Mouse (Mus musculus): Measurements from ENCODE around the gene Tsx.
A peak's percentile ranks its signal among the peaks of the same experiment; 100 is the strongest.
"Not testable (repeated sequence)": the region's sequence is repeated elsewhere in the genome, so short reads cannot be mapped to it uniquely, and the experiment has no call there.

Tsx gene

DNA sequence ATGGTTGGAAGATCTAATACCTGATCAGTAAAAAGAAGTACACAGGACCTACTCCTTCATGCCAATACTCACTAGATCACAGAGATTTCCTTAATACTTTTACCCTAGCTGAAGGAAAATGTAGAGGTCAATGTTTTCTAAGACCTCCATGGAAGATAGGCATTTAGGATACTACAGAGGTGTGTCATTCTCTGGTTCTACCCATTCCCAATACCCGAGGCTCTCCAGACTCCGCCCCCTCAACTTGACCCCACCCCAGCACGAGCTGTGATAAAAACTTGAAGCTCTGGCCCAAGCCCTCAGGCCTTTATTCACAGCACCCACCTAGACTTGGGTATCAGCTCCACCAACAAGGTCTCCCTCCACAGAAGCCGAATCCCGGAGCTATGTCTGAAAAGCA, at the start of gene Tsx:
Tsx (plus strand) TSS at position 301 of the 400 bp plus-strand sequence.
- no peak for DNase-seq (ENCODE audit: low read depth, low spot score)

DNA sequence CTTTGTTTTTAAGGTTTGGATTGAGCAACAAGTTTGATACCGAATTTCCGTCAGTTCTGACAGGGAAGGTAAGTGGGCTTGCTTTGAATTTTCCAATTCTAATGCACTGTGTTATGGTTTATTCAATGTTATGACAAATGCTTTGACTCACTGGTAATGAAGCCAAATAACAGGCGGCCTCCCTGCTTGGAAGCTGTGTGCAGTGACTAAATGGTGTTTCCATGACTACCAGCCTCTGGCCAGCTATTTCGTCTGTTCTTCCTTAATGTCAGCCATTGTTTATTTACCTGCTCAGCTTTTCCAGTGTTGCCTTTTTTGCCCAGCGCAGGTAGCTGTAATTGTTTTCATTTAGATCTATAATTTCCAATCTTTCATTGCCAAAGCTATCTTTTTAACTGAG, 48.1 kb upstream of the Tsx start:
- peak; percentile 1 for DNase-seq (ENCODE audit: low read depth, low spot score)

DNA sequence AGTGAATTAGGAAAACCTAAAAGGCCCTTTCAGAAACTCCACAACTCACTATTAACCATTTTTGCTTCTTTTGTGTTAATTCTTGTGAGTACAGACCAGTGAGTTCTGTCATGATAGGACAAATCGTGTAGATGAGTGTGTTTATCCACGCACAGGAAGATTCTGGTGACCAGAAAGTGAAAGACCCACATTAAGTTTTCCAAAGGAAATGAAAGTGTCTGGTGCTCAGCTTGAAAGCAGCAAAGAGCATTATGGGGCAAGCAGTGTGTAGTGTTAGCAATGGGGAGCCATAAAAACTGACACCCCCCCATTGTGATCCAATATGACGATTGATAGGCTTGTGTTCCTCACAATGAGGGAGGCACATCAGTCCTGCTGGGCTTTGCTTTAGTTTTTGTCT, 45.6 kb upstream of the Tsx start:
- no peak for DNase-seq (ENCODE audit: low read depth, low spot score)

DNA sequence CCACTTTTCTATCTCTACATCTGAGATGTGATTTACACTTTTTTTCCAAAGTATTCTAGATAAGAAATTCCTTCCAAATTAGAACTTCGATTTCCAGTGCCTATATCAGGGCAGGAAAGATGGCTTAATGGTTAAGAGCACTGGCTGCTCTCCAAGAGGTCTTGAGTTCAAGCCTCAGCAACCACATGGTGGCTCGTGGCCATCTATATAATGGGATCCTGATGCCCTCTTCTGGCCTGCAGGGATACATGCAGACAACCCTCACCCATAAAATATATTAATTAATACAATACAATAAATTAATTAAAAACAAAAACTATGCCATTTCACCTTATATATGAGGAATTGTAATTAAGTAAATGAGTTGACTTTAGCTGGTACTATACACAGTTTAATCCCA, 43.0 kb upstream of the Tsx start:
- DNase-seq (ENCODE audit: low read depth, low spot score), result no peak

DNA sequence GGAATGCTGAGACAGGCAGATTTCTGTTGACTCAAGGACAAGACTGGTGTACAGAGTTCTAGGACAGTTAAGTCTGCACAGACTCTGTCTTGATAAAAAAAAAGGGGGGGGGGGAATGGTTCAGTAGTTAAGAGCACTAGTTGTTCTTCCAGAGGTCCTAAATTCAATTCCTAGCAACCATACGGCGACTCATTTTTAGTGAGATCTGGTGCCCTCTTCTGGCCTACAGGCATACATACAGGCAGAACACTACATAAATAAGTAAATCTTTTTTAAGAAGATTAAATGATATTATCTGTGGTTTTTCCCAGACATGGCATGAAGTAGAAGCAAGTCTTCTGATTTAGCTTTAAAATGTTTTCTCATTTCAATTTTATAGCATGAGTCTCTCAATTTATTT, 42.6 kb upstream of the Tsx start:
- DNase-seq (ENCODE audit: low read depth, low spot score), result no peak

DNA sequence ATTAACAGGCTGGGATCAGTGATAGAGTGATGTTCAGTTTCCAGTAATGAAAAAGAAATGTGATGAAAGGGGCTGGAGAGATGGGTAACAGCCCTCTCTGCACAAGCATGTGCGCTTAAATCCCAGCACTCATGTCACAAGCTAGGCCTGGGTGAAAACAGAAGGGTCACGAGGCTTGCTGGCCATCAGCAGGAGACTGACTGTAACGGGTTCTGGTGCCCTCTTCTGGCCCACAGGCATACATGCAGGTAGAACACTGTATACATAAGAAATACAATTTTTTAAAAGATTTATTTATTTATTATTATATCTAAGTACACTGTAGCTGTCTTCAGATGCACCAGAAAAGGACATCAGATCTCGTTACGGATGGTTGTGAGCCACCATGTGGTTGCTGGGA, 40.0 kb upstream of the Tsx start:
- DNase-seq (ENCODE audit: low read depth, low spot score), result peak; percentile 7

DNA sequence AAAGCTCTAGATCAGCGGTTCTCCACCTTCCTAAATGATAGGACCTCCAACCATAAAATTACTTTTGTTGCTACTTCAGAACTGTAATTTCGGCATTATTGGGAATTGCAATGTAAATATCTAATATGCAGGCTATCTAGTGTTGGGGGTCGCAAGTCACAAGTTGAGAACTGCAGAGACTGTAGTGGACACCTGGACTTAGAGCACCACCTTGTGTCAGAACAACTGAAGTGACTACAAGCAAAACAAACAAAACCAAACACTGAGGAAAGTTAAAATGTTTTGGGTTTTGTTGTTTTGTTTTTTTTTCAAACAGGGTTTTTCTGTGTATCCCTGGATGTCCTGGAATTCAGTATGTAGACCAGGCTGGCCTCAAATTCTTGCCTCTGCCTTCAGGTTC, 29.7 kb upstream of the Tsx start:
- DNase-seq (ENCODE audit: low read depth, low spot score), result no peak

DNA sequence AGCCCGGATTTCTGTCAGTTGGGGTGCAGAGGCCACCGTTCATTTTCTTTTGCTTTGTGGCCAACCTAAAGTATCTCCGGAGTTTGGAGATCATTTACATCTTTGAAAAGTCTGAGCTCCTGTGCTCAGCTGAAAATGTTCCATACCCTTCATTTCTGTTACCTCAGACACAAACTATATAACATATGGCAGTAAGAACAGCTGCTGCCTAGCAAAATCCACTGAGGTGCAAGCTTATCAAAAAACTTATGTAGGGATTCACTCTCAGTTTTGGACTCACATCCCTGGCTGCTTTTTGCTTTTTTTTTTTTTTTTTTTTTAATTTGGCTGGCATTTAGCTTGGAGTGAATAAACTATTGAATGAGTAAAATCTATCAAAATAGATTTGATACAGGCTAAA, 26.1 kb upstream of the Tsx start:
- DNase-seq (ENCODE audit: low read depth, low spot score), result no peak

DNA sequence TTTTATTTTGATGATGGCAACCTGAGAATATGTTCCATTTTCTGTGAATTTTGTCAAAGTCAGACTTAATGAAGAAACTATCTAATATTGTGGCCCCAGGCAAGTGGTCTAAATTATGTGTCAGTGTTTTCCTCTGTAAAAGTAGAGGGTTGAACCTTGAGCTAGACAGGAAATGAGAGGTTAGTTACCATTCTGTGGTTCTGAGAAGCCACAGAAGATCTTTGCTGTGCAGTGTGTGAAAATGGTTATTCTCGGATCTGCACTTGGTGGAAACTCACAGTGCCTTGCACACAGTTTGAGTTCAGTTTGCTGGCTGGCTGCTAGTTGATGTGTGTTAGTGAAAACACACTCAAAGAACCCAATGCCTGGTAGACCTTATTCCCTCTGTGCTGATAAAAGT, 20.4 kb upstream of the Tsx start:
- DNase-seq (ENCODE audit: low read depth, low spot score), result no peak

DNA sequence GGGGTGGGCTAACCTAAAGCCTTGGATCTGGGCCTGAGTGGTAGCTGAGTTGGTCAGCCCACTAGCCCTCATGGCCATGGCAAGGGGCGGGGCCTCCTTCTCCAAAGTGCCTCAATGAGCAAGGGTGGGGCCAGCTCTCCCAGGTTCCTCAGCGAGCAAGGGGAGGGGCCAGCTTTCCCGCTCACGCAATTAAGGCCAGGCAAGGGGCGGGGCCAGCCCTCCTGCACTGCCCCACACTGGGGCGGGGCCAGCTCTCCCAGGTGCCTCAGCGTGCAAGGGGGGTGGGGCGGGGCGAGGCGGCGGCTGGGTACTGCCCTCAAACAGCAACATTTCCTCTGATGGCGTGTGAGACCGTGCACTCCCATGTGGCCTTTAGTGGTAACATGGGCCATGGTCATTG, 9.2 kb upstream of the Tsx start:
- no peak for DNase-seq (ENCODE audit: low read depth, low spot score)

DNA sequence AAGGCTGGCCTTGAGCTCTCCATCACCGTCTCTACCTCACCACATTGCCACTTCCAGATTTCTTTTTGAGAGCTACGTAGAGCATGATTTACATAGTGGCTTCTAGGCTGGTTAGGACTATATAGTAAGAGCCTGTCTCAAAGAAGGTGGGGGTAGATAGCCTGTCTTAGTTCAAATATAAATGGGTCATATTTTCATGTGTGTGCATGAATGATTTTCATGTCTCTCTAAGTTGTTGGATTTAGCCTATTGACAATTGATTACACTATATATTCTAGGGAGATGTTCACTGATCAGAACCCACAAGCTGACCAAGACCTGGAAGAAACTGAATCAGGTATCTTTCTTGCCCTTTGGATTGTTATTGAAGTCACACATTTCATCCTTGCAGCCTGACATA, 7.4 kb downstream of the Tsx start, which contains the start of gene Gm26992:
Gm26992 (plus strand) TSS at position 301 of the 400 bp plus-strand sequence.
- no peak for DNase-seq (ENCODE audit: low read depth, low spot score)

DNA sequence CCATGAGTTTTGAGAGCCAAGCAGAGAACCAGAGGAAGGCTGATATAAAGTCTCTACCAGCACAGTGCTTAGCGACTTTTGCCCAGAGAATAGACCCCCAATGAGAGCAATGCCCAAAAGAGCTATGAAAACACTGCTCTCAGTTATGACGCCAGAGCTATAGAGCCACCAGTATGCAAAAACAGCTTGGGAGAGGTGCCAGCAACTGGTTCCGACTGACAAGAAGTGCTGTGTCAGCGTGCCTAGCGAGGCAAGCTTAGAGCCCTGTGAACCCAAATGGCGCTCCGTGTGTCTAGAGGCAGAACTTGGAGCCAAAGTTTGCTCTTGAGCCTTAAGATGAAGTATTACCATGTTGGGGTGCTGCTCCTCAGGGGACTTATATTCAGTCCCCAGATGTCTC, 13.4 kb downstream of the Tsx start:
- no peak for DNase-seq (ENCODE audit: low read depth, low spot score)

DNA sequence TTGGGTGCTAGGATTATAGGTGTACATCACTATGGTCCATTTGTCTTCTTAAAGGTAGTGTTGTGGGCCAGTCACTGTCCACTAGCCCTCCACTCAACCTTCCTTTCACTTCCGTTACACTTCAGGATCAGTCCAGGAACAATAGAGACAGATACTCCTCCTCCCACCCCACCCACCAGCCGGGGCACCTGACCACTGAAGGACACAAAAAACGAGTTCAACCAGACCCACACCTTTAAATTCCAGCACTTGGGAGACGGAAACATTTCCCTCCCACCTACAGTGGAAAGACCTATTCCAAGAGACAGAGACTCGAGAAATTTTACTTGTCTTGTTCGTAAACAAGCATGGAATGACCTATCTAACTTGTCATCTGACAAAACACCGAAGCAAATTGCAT, 18.0 kb downstream of the Tsx start:
- no peak for DNase-seq (ENCODE audit: low read depth, low spot score)

DNA sequence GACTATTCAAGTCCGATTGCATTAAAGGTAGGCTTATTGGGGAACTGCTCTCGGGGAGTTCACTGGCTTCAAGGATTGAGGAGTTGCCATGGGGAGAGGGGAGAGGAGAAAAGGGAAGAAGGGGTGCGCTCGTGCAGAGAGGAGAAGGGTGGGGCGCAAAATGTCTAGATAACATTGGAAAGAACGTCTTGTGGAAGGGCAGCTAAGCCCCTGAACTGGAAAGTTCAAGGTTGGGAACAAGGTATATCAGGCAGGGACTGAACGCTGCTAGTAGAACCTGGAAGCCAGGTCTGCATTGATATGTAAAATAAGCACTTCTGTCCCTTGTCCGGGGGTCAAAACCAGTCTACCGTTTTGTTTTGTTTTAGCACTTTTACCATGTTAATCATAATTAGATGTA, 23.8 kb downstream of the Tsx start:
- DNase-seq (ENCODE audit: low read depth, low spot score), result no peak

DNA sequence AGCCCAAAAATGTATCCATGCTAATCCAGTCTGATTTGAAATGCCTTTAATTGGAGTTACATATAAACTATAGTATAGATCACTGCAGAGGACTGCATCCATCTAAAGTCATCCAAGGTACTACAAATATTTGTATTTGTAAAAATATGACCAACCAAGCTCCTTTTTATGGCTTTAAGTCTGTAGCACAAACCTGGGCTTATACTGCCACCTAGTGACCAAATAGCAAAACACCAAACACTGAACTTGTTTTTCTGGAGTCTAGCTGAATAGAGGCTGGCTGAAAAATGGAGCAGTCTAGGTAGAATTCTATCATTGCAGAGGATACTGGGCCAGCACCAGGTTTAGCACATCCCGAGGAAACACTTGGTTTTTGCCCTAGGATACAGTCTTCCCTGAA, 26.5 kb downstream of the Tsx start:
- peak; percentile 16 for DNase-seq (ENCODE audit: low read depth, low spot score)

DNA sequence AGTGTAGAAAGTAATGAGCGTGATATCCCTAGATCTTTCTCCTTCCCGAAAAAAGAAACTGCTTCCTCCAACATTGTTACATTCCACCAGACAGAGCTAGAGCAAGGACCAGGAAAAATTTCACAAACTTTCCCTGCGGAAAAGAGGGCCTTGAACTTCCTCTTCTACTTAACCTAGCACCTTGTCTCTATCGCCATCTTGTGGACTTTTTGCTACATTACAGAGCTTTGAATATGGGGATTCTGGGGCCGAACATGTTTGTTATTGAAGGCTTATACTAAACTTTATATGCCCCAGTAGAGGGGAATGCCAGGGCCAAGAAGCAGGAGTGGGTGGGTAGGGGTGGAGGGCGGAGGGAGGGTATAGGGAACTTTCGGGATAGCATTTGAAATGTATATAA, 29.5 kb downstream of the Tsx start:
- peak; percentile 0 for DNase-seq (ENCODE audit: low read depth, low spot score)

DNA sequence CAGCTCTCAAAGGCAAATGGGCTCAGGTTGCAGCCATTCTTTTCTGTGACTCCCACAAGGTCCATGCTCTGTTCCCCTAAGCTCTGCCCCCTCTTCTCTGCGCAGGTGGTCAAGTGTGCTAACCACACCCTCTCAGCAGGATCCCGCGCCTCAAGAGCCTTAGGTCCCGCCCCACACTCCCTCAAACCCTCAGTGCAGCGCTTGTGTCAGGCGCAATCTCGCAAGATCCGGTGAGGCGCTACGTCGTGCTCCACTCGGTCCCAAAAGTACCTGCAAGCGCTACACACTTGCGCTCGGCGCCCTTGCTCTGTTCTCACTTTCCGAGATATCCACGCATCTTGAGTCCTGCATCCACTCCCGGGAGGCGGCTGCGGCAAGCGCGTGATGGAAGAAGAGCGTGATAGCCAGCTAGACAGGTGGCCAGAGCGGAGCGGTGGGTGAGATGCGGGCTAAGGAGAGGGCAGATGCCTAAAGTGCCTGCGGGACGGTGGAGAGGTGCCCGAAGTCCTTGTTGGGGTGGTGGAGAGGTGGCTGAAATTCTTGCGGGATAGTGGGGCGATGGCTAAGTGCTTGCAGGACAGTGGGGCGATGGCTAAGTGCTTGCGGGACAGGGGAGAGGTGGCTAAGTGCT, 33.4 kb downstream of the Tsx start:
- DNase-seq (ENCODE audit: low read depth, low spot score), result no peak

DNA sequence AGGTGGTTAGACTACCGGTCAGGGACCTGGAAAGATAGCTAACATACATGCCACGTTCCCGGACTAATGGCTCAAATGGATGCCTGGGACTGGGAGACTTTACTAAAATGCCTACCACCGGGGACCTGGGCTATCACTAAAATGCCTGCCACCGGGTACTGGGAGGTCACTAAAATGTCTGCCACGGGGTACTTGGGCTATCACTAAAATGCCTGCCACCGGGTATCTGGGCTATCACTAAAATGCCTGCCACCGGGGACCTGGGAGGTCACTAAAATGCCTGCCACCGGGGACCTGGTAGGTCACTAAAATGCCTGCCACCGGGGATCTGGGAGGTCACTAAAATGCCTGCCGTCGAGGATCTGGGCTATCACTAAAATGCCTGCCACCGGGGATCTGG, 34.2 kb downstream of the Tsx start:
- not testable (repeated sequence) for DNase-seq (ENCODE audit: low read depth, low spot score)

DNA sequence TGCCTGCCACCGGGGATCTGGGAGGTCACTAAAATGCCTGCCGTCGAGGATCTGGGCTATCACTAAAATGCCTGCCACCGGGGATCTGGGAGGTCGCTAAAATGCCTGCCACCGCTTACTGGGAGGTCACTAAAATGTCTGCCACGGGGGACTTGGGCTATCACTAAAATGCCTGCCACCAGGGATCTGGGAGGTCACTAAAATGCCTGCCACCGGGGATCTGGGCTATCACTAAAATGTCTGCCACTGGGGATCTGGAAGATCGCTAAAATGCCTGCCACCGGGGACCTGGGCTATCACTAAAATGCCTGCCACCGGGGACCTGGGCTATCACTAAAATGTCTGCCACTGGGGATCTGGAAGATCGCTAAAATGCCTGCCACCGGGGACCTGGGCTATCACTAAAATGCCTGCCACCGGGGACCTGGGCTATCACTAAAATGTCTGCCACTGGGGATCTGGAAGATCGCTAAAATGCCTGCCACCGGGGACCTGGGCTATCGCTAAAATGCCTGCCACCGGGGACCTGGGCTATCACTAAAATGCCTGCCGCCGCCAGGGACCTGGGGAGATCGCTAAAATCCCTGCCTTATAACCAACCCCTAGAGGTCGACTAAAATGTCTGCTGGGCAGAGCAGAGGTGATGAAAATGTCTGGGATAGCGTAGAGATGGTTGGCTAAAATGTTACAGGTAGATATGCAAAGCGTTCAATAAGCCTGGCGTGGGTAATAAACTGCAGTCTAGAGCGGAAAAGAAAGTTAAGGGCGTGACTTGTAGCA, 34.9 kb downstream of the Tsx start:
- DNase-seq (ENCODE audit: low read depth, low spot score), result not testable (repeated sequence)

DNA sequence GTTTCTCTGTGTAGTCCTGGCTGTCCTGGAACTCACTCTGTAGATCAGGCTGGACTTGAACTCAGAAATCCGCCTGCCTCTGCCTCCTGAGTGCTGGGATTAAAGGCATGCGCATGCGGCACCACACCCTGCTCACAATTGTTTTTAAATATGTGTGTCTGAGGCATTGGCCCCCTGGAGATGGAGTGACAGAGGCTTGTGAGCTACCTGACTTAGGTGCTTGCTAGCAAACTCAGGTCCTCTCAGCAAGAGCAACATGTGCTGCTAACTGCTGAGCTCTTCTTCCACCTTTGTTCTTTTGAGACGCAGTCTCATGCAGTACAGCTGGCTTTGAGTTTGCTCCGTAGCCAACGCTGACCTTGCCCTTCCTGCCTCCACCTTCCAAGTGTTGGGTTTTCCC, 38.5 kb downstream of the Tsx start:
- DNase-seq (ENCODE audit: low read depth, low spot score), result no peak

DNA sequence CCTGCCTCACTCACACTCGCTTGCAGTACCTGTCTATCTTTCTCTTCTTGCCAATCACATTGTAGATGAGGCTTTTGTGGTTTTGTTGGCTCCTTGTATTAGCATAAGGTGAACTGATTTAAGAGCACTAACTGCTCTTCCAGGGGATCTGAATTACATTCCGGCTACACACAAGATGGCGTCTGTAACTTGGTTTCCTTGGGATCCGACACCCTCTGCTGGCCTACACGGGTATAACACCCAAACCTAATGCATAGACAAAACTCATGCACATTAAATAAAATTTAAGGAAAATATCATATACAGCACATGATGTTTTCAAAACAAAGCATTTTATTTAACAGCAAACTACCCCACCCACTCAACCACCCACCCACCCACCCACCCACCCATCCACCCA, 45.8 kb downstream of the Tsx start:
- DNase-seq (ENCODE audit: low read depth, low spot score), result no peak

DNA sequence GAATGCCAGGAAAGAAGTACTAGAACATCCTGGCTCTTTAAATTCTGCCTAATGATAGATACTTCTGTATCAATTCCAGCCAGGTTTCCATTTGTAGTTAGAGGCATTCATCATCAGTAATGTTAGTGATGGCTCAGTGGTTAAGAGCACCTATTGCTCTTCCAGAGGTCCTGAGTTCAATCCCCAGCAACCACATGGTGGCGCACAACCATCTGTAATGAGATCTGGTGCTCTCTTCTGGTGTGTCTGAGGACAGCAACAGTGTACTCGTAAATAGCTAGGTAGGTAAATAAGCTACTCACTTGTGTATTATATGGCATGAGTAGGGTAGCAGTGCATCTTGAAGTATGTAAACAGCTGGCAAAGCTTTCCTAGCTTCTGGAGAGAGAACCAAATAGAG, 54.7 kb downstream of the Tsx start:
- DNase-seq (ENCODE audit: low read depth, low spot score), result no peak

DNA sequence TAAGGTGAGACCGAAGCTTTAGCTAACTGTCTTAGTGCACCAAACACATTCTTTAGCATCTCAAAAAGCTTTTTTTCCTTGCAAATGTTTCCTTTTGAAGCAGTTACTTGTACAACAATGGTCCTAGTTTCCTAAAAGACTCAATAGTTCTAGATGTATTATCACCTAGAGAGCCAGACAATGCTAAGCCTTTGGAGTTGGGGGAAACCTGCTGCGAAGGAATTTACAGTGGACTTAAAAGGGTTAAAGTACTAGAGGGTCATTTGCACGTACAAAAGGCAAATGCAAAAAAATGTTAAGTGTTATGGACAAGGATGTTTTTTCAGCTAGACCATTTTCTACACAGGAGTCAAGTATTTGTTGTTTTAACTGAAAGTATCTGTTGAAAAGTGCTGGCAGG, 58.1 kb downstream of the Tsx start:
- DNase-seq (ENCODE audit: low read depth, low spot score), result no peak
